Mouse (Mus musculus) liver, embryonic 14.5 days (tissue): ENCODE data around the gene Ccdc85a.

Source experiments
- CTCF ChIP-seq: IDR thresholded peaks from 2 replicates; pipeline ENCODE4 v1.5.1; 2016; ENCODE audit warnings: antibody characterized with exemption, low read depth, control low read depth
- EP300 ChIP-seq: IDR thresholded peaks from 2 replicates; pipeline ENCODE4 v1.6.1; 2016; ENCODE audit warnings: antibody characterized with exemption, low read depth

GRCm38 (mm10) chr11:28582218-28582617 lies 1.9 kb downstream of the Ccdc85a start:
- TF ChIP-seq CTCF (no peak), EP300 (no peak)
